Mouse (Mus musculus): ENCODE results near the gene Rabl2.

GRCm38 (mm10) chr15:89582494-89582893 lies 9.2 kb downstream of the Rabl2 start:
- TF ChIP-seq CTCF (conservative IDR thresholded peaks at IDR 0.05 in 1 of 2, IDR thresholded peaks at IDR 0.05 in 1 of 2; ENCODE audit: low read depth in 2 of 2, low read length in 2 of 2) (no peak), POLR2A (IDR thresholded peaks at IDR 0.05; ENCODE audit: low read depth, low read length) (no peak)

Measured in CH12.LX (cell line).